Mouse (Mus musculus) right cerebral cortex, postnatal 10 days (tissue): ENCODE measurements around the gene Krr1.
A peak's percentile ranks its signal among the peaks of the same experiment; 100 is the strongest.

Experiments used
- DNase-seq, 2 experiments: peaks; one replicate each; pipeline ENCODE4 v3.0.0; 2021; ENCODE audit warnings: low spot score in 2 of 2

The Krr1 gene

DNA sequence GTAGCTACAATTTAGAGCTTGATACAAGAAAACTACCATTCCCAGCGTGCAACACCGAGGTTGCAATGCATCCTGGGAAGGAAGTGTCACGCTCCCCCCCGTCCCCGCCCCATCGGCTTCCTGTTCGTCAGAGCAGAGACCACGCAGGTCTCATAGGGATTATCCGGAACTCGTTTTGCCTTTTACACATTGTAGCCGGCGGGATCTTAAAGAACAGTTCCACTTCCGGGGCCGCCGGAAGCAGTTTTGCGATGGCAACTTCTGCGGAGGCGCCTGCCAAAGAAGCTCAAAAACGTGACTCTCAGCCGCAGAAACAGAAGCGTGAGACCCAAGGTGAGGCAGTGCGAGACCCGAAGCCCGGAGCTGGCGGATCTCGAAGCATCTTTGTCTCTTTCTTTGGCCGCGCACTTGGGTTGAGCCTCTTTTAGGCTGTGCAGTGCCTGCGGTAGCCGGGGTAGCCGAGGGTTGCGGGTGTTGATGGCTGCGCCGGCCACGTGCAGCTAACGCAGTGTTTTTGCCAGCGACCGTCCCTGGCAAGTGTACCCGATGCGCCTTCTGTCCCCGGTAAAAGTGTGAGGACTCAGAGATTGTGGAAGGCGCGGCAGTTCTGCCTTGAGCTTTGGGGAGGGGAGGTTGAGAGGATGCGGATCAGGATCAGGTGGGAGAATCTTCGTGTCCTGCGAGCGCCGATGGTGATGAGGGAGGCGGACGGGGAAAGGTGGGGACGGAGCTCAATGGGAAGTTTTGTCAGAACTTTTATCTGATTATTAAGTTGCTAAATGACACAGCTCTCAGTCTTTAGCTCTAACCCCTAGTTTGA is at the start of gene Krr1:
Gene Krr1, plus strand, starts transcription at position 123 of the 820 bp plus-strand sequence.
- peak; percentile 92 to 95 for DNase-seq

DNA sequence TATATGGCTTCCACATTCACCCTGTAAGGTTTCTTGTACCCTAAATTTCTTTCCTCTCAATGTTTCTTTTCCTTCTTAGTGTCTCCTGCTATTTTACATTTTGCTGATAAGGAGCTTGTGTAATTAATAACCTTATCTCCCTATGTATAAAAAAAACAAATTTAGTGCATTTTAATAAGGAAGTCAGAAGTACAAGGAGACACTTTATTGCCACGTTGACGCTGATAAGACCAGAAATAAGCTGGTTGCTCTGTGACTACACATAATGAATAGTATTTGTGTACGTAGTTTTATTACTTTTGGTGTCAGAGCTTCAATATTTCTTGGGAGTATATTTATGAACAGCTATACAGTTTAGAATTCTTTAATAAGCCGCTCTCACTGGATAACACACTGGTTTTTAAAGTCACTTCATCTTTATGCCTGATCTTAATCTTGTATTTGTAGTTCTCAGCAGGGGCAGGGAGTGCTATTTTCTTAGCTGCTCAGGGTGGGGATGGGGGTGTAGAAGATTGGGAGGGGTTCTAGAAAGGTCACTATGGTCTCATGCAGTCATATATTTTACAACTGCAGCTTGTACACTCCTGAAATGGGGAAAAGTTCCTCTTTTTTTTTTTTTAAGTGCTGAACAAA is 48.8 kb upstream of the Krr1 start:
- DNase-seq = no peak

DNA sequence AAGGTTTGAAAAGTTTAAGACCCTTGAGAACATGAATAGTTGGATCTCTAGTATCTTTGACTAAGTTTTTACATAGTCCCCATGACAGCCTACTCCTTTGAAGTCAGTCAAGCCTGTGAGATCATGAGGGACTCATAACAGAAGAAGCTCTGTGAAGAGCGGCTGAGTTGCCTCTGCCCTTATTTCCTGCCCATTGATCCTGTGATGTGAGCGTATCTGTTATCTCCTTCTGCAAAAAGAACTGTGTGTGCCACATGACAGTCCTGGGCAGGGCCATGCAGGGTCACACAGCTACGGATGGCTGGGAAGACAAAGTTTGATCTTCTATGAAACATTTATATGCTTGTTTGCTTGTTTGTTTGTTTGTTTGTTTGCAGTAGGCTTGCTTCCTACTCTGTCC is 48.3 kb upstream of the Krr1 start:
- no peak for DNase-seq

DNA sequence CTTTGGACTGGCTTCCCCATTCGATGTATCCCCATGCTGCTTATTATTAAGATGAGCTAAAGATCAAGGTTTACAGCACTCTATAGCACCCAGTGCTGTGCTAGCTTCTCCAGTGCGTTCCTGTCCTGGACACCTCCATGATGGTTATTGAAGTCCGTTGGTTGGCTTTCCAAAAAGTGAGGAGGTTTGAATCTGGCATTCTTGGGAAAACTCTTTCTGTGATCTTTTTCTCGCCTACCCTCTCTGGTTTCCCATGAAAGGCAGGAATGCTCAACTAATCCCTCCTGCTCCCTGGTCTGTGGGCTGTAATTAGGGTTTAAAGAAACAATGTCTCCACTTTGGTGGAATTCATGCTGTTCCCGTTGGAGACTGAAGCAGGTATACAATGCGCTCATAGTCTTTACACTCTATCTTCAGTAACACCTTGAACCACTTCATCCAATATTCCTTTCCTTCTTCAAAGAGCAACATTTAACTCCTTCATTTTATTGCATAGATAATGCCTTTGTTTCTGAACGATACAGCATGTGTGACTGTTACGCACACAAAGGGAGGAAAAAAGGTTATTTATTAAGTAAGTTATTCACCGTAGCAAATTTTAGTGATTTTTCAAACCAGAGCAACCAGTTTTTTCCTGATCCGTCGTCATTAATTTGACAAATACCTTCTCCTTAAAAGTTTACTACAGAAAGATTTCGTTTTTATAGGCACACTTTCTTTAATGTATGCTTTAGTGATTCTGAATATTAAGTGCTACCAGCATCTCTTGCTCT is 47.6 kb upstream of the Krr1 start:
- no peak for DNase-seq

DNA sequence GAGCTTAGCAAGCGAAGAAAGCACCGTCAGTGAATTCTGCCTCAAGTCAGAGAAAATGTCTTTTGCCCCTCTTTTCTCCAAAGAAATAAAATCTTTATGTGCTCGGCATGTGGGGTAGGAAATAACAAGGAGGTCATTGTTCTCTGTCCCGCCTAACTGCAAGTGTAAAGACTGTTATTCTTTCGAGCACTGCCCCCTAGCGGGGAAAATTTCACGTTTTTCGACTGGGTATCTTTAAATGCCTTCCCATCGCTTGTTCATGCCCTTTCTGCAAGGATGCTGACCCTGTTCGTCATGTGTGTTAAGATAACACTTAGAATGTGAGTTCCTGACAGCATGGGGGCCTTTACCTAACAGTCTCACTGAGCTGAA is 47.0 kb upstream of the Krr1 start:
- peak; percentile 90 to 94 for DNase-seq

DNA sequence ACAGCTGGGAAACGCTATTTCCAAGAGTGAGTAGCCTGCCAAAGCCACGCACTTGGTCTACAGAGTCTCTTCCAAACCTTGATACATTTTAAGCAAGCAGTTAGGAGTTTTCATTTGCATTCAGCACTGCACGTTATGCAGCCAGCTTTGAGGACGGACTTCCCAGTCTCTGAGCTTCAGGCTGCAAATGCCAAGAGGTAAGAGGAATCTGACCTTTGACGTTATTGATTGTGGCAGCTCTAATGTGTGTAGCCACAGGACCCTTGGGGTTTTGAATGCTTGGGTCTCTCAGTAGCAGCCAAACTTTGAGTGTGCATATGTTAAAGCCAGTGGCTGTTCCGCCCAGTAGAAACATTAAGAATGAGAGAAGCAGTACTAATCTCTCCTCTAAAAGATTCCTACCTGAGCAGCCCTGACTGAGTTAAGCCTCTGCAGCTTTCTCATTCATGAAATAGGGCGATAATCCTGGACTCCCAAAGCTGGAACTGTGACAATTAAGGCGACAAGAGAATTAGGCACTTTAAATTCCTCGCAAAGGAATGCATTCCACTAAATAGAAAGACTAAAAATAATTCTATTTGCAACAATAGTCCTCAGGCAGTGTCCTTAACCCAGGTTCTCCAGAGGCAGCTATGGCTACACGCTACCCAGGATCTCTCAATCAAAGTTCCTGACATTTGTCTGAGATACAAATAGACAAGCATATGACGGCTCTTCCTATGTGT is 39.7 kb upstream of the Krr1 start:
- no peak for DNase-seq

DNA sequence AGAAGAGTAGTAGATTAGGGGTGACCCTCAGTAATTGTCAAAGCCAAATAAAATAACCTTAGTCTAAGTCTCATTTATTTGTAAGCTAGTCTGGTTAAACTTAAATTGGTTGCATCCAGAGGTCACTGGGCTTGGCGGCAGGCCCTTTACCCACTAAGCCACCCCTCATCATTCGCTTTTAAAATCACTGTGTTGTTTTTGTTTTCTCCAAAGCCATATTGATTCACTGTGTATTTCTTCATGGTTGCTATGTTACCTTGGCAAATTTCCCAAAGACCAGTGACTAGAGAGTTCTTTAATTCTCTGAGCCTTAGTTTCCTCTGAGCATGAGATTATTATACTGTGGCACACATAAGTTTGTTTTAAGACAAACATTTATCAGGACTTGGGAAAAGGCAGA is 37.3 kb upstream of the Krr1 start:
- no peak for DNase-seq

DNA sequence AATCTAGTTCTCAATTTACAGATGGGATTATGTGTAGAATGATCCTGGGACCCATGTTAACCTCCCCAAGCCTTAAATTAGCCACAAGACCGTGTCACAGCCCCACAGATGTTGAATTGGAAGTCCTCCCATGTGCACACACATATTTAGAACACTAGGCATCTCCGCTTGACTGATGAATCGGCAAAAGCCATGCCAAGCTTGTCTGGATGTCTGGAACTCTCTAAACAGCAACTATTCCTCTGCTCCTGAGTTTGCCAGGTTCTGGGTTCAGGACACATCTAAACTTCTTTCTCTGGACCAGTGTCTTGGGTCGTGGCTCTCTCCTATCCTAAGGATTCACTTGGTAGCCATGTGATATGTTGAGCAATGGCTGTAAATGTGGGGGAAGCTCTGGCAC is 36.4 kb upstream of the Krr1 start:
- DNase-seq = no peak

DNA sequence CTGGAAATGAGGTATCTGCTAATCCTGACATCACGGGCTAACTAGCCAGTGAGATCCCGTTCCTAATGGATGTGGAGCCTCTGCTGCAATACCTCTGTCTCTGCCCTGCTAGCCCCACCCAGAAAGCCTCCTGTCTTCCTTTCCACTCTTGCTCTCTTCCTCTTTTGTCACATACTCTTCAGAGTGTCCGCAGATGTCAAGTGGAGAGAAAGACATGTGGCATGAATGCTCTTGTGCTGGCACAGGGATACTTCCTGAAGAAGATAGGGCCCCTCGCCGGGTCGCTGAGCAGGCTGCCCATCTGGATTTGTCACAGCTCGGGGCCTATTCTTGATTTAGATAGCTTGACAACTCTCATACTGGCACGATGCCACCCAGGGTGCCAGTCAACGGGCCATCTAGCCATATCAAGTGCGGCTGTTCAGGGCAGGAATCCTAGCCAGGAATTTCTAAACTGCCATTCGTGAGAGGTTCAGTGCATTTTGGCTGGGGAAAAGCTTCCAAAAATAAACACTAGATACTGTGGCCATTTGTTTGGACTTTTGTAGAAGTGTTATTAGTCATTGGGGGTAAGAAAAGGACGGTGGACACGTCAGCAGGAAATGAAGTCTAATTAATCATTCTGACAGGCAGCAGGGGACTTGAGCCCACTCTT is 35.8 kb upstream of the Krr1 start:
- peak; percentile 49 to 51 for DNase-seq

DNA sequence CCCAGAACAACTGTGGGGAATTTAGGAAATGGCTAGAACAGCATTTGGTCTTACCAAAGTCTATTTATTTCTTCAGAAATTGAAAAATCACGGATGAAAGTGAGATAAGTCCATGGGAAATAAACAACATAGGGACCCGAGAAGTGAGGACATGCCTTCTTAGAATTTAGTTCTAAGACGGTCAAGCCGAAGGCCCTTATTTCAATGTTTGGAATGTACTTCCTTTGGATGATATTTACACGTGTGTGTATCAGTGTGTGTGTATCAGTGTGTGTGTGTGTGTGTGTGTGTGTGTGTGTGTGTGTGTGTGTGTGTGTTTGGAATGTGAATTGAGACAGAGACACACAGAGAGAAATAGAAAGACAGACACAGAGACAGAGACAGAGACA is 35.3 kb upstream of the Krr1 start:
- DNase-seq = no peak

DNA sequence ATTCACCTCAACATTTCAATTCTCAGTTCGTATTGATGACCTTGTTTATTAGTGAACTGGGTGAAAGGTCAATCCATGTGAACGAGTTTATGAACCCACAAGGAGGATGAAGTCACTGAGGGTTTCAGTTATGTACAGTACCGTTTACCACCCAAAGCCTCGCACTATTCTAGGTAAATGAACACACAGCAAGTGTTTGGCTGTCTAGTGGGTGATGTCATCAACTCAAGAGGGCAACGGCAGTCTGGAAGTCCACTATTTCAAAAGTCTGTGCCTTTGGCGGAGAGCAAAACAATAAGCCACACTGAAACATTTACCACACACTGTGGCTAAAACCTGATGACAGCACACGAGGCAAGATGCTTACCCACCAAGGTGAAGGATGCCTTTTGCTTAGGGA is 29.4 kb upstream of the Krr1 start:
- DNase-seq = no peak

DNA sequence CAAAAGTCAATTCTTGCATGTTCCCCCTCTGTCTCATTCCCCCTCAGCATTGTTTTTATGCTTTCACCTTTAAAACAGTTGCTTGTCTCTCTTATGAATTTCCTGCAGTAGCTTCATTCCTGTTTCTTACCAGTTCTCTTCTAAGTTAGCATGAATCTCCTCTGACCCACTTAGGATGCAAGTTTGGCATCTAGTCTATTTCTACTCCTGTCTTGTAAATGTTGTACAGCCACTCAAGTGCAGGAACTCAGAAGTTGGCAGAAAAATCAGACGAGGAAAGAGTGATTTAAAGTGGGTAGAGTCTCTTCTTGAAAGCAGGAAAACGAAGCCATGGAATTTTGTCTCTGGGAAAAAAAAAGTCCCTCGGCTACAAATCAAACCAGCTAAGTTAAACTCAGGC is 26.9 kb upstream of the Krr1 start:
- no peak for DNase-seq

DNA sequence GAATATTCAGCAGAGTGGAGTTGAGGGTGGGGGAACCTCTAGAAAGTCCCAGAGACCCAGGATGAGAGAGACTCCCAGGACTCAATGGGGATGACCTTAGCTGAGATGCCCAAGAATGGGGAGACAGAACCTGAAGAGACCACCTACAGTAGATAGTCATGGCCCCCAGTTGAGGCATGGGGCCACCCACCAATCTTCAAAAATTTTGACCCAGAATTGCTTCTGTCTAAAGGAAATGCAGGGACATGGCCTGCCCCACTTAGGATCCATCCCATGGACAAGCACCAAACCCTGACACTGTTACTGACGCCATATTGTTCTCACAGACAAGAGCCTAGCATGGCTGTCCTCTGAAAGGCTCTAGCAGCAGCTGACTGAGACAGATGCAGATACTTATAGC is 24.4 kb upstream of the Krr1 start:
- DNase-seq = no peak

DNA sequence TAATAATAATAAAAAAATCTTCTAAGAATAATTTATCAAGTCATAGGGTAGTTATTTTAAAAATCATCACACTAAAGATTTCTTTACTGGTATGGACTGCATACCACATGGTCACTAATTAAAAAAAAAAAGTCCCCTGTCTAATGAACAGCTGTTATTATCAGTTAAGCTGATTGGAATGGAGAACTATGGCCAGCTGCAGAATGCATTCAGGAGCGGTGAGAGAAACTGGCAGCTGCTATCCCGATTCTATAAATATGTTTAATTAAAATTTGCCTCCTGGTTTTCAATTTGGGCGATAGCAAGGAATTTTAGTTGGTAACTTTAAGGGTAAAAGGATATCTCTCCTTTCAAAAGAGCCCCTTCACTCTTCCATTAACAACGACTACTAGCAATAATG is 23.5 kb upstream of the Krr1 start:
- no peak for DNase-seq

DNA sequence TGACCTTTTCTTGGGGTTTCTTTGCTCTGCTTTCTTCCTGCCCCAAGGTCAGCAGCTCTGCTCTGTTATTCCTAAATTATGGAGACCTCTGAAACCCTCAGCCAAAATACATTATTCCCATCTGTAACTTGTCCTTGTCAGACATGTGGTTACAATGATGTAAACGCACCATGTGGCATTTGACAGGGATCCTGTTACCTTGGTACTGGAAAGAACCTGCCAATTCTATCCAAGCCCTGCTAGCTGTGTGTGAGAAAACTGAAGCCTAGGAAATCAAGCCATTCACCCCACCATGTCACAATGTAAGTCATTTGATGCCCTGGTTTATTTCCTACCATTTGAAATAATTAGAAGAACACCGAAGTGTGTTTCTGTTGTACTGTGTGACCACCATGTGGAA is 16.6 kb upstream of the Krr1 start:
- DNase-seq = no peak

DNA sequence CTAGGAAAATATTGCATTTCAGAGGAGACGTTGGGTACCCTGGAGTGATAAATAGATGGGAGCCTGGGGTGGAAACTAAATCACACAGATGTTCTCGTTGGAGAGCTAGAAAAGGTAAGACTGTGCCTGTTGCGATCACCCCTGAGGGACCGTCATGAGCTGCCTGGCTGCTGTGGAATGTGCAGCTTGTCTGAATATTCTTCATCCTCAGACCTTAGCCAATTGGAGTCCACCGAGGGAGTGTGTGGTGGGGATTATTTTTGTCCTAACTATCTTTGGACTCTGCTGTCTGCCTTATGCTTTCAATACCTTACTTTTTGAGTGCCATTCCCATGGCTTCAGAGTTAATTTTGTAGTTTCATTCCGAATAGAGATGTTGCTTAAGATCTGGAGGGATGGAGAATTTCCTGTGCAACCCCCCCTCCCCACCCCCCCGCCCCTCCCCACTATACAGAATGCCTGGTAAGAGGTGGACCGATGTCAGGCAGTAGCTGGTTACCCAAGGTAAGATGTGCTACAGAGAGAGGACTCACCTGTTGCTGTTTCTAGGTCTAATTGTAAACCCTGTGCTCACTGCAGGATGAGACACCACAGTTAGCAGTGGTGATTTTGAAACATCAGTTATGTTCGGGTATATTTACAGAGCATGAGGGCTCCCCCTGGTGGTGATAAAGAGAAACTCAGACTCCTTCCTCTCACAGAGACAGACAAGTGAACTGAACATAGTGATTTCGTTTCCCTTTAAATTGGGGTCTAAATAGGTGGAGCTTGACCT is 15.0 kb upstream of the Krr1 start:
- peak; percentile 85 to 86 for DNase-seq

DNA sequence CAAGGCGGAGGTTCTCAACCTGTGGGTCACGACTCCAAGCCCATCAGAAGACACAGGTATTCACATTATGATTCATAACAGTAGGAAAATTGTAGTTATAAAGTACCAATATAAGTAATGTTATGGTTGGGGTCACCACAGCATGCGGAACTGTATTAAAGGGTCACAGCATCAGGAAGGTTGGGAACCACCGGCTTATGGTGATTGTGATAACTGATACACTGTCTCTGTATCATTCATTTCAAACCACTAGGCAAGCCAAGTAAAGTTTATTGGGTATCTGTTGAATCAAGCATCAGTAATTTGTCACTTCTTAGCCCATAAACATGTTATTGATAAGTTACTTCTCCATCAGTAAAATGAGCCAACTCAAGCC is 14.4 kb upstream of the Krr1 start:
- no peak for DNase-seq

DNA sequence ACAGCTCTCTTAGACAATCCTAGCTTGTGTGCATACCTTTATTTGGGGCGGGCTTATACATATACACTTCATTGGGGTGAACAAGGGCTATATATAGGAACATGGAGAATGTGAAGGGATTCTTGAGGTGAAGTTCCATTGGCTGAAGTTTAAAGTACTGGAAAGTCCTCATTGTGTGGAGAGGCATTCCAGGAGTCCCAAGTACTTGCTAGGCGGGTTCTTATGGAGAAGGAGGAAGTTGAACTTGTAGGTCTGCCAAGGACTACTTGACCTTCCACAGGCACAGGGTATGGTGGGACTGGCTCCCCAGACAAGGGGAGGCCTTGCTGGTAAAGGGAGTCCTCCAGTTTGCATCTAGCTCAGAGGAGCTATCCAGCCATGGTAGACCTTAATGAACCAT is 13.1 kb upstream of the Krr1 start:
- DNase-seq = no peak

DNA sequence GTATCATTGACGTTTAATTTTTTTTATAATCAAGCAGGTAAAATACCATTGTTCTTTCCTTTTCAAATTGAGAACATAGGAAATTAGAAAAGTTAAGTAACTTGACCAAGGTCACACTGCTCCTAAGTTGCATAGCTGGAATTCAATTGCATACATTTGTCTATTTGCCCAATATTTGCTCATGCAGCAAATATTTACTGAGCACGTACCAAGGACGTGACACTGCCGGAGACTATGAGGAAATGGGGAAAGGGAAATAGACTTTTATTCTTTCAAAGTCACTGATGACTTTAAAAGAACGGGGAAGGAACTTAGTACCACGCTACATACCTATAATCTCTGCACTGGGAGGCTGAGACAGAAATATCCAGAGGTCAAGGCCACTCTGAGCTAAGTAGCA is 12.0 kb upstream of the Krr1 start:
- no peak for DNase-seq

DNA sequence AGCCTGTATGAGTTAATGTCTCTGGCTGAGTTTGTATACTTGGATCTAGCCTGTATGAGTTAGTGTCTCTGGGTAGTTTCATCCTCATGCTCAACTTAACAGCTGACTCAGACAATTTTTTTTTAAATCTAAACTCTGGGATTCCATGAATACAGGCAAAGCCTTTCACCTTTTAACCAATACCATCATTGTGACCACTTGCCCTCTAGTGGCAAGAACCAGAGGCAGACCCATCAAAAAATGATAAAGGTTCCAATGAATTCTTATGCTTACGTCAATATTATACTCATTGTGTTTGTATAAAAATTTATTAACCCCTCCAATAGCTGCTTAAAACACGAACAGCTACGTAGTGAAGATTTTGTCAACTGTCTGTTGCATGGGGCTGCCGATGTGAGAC is 6.1 kb upstream of the Krr1 start:
- DNase-seq = no peak

DNA sequence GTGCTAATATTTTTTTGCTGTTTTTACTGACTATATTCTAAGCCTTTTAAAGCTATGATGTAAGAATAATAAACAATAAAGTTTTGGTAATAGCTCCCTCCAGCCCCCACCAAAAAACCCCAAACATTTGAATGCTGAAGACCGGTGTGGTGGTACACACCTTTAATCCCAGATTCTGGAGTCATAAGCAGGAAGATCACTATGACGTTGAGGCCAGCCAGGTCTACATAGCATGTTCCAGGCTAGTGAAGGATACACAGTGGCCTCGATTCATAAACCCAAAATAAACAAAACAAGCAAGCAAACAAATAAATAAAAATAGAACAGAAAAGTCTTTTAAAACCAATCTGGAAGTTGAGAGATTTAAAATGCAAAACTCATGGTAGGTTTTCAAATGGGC is 535 bp upstream of the Krr1 start:
- no peak for DNase-seq
